Mouse (Mus musculus) CH12F3 (cell line): ENCODE measurements around the gene Sbf1.

Source experiments
- in situ Hi-C: fragments of 300-500 bp; cut with MboI; formaldehyde crosslinking; loops from 2 replicates; pipeline ENCODE4 v1.14.3; 2020; ENCODE audit warnings: low sequenced_read_pairs

Gene Sbf1

DNA sequence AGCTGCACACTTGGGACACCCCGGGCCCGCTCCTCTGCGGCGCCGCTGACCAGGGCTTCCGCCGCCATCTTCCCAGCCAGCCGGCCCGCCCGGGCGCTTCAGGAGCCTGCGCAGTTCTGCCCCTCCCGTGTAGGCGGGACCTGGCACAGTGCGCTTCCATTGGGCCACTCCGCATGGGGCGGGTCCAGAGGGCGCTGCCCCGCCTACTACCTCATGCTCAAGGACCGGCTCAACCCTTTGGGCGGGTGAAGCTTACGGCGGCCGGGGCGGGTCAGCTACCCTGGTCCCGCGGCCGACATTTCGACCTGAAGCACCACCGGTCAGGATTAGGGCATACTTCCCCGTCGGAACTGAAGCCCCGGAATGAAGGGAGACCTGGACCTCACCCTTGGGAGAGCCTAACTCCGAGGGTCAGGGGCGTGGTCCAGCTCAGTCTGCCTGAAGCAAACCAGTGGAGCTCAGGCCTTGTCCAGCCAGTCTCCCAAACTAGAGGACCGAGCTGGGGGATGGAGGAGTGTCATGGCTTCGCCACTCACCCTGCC lies at the start of gene Sbf1:
Gene Sbf1, minus strand, starts transcription at position 122 of the 542 bp plus-strand sequence.
- in situ Hi-C loops, result no loop called here

DNA sequence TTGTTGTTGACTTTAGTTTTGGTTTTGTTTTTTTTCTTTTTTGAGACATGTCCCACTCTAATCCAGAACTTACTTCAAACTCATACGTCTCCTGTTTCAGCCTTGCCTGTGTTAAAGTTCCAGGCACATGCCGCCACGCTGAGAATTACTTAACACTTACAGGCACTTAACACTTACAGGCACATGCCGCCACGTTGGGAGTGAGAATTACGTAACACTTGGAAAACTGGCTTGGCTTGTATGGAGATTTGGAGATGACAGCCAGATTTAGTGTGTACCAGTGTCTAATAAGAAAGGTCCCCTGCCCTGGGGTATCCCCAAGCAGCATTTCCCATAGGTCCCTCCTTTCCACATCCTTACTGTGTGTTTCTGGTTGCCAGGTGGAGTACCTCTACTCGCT lies 47.9 kb upstream of the Sbf1 start:
- in situ Hi-C loops, result no loop called here

DNA sequence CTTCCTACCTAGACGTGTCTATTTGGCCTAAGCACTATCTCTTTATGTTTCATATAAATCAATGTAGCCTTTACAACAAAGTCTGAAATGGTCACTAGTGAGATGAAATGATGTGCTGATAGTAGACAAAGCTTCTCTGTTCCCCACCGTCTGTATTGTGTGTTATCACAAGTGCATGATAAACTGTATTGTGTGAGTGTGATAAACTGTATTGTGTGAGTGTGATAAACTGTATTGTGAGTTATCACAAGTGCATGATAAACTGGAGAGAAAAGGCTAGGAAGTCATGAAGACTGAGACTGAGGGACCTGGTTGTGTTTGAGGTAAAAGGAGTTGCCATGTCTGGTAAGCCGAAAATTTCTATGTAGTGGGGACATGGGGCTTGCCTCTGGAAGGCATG lies 43.7 kb upstream of the Sbf1 start:
- in situ Hi-C loops, result no loop called here

DNA sequence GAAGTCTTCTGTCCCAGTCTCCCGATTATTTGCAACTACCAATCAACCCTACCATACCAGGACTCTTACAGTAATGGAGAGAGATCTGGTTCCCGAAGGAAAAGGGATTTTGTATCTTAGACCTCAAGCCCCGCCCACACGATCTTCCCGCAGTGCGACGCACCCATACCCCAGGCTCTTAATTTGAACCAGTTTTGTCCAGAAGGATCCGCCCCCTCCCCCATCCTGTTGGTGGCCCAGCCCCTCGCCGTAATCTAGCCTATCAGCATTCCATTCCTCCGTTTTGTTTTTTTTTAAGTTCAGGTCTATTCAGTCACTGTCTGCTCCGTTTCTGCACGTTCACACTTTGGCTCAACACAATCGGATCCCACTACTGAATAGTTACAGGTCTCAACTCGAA lies 41.3 kb upstream of the Sbf1 start:
- in situ Hi-C loops, result no loop called here

DNA sequence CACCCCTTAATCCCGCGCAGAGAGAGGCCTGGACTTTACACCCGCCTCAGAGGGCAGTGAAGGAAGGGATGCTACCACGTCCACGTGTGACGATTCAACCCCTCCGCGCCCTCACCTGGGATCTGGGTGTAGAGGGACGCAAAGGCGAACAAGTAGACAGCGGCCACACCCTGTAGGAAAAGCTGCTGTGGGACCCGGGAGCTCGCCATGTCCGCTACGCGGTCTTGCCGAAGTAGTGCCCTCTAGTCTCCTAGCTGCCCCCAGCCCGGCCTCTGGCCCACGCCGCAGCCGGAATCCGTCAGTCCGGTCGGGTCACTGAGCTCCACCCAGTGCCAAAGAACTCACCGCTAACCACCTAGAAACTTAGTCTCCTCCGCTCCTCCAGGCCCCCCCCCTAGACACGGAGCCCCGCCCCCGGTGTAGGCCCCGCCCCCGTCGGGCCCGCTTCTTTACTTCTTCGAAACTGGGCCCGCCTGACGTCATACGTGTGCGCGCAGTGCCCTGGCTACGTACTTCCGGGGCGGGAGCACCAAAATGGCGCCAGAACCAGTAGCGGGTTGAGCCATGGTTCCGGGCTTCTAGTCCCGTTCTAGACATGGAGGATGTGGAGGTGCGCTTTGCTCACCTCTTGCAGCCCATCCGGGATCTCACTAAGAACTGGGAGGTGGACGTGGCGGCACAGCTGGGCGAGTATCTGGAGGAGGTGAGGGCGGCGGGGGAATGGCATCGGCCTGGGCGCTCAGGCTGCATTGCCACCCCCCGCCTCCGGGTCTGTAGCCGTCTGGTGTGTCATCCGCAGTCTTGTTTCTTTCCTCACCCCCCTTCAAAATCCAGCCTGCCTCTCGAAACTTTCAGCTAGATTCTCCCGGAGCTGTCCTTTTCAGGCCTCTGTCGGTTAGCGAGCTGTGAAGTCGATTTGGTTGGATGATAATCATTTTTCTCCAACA lies 40.4 kb upstream of the Sbf1 start, which contains the start of the genes Lmf2 and Ncaph2:
Gene Lmf2, minus strand, starts transcription at position 419 of the 947 bp plus-strand sequence.
Gene Ncaph2, plus strand, starts transcription at position 479 of the 947 bp plus-strand sequence.
- in situ Hi-C loops, result no loop called here

DNA sequence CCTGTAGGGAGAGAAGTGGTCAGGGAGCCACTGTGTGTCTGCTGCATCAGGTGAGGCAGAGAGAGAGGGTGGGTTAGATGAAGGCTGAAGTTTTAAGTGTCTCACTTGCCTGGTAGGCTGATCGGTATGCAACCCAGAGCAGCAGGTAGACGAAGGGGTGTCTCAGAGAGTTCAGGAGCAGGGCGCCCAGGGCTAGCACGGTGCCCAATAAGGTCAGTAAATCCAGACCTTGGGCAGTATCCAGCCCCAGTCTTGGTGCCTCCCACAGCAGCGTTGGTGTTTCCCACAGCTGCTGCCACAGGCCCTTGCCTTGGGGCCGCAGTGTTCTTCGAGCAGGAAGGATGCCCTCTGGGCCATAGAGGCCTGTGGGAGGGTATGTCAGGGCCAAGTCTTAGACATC lies 39.3 kb upstream of the Sbf1 start:
- in situ Hi-C loops, result no loop called here

DNA sequence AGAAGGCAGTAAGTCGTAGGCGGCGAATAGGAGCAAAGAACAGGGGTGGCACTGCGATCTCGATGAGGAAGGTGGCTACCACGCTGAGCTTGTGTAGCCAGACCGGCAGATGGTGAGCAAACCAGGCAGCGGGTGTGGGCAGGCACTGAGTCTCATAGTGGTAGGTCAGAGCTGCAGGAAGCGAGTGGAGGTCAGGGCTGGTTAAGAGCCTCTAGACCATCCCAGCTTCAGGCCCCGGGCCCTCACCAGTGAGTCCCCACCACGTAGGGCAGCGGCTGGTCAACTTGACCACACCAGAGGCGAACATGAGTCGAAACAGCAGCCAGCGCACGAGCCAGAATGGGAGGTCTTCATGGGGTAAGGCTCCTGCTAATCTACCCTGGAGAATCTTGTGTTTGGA lies 38.7 kb upstream of the Sbf1 start:
- in situ Hi-C loops, result no loop called here

DNA sequence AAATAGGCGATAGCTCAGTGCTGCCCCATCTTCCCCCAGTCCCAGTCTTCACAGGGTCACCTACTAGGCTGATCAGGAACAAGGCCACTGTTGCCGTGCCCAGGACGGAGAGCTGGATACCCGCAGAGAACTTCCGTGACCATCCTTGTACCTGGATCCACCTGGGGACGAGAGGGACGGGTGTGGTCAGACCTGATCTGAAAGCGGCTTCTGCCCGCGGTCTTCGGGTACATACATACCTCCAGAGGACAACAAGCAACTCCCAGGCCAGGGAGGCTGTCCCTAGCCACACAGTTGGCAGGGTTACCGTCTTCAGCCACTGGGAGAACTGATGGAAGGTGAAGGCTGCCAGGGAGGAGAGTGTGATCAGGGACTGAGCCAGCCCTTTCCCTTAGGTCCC lies 37.7 kb upstream of the Sbf1 start:
- in situ Hi-C loops, result no loop called here

DNA sequence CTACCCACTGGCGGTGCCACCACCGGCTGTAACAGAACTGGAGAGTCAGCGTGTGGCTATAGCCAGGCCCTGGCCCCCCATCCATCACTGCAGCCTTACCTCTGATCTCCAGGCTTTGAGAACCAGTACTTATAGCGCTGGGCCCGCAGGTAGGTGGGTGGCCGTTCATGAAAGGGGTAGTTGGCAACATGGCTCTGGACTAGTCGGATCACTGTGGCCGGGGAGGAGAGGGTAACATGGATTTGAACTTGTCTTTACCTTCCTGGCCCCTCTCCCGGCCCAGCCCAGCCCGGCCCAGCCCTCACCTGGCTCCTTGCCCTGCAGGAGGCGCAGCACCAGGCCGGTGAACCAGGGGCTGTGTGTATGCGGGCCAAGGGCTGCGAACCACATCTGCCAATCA lies 36.9 kb upstream of the Sbf1 start:
- in situ Hi-C loops, result no loop called here

DNA sequence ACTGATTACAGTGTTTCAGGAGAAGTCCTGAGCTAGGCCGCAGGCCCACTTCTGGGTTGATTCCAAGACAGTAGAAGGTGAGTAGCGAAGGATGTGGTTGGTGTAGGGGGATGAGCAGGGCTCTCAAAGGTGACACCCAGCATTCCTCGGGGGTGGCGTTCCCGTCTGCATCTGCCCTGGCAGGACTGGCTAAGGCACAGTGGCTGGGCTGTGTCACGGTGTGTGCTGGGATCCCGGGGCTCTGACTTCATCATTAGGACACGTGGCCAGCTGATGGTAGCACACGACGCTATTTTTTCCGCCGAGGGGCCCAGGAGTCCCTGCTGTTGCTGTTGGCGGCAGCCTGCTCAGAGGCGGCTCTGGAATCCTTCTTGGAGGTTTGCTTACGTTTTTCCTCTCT lies 36.2 kb upstream of the Sbf1 start:
- in situ Hi-C loops, result no loop called here

DNA sequence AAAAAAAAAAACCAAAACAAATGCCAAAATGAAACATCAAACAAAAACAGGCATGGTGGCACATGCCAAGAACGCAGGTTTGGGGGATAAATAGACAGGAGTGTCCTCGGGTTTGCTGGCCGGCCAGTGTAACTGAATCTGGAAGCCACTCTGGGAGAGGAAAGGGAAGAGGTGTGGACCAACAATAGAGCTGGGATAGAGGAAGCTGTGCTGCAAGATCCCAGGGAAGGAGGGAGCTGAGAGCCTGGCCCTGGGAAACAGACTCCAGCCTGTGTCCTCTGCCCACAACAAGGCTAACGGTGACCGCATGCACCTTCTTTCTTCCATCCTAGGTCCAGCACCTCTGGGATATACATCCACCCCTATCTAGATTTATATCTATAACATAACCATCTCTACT lies 35.3 kb upstream of the Sbf1 start:
- in situ Hi-C loops, result no loop called here

DNA sequence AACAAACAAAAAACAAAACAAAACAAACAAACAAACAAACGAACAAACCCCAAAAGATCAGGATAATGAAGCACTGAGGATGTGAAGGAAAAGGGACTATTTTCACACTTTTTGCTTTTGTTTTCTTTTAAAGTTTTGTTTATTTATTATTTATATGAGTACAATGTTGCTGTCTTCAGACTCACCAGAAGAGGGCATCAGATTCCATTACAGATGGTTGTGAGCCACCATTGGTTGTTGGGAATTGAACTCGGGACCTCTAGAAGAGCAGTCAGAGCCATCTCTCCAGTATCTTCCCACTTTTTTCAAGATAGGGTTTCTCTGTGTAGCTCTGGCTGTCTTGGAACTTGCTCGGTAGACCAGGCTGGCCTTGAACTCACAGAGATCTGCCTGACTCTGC lies 28.2 kb upstream of the Sbf1 start:
- in situ Hi-C loops, result no loop called here

DNA sequence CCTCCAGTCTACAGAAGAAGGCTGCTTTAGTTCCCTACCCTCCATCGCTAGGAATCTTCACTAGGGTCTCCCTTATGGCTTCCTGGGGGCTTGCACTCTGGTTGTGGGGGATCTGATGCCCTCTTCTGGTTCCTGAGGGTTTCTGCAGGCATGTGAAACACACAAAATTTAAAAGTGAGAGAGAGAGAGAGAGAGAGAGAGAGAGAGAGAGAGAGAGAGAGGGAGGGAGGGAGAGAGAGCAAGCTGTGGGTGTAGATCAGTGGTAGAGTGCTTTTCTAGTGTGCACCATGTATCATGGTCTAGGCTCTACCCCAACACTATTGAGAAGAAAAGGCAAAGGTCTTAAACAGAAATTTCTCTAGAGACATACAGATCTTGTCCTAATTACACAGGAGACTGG lies 26.6 kb upstream of the Sbf1 start:
- in situ Hi-C loops, result no loop called here

DNA sequence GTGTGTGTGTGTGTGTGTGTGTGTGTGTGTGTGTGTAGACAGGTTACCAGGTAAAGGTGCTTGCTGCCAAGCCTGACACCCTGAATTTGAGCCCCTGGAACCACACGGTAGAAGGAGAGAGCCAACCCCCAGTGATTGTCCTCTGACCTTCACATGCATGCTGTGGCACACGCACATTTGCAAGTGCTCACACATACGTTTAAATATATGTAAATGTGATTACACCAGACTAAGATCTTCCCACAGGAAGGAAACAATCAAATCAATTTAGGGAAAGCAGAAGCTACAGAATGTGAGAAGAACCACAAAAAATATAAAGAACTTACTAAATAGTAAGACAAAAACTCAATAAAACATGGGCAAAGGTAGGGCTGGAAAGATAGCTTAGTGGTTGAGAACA lies 25.0 kb upstream of the Sbf1 start:
- in situ Hi-C loops, result no loop called here

DNA sequence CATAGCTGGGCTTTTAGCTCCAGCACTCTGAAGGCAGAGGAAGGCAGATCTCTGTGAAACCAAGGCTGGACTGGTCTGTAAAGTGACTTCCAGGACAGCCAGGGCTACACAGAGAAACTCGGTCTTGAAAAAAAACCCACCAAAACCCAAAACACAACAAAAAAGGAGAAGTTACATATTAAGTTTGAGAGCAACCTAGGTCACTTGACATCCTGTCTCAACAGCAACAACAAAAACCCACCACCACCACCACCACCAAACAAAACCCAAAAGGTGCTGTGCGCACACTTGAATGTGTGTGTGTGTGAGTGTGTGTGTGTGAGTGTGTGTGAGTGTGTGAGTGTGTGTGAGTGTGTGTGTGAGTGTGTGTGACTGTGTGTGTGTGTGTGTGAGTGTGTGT lies 24.6 kb upstream of the Sbf1 start:
- in situ Hi-C loops, result no loop called here

DNA sequence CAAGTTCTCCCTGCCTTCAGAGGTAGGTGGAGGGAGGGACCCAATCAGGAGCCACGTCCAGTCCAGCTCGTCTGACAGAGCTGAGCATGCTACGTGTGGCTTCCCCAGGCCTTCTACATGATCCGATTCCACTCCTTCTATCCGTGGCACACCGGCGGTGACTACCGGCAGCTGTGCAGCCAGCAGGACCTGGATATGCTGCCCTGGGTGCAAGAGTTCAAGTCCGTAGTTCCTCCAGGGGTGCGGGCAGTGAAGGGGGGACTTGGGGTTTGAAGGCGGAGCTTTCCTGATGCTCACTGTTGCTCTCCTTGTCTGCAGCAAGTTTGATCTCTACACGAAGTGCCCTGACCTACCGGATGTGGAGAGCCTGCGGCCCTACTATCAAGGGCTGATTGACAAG lies 21.3 kb upstream of the Sbf1 start:
- in situ Hi-C loops, result no loop called here

DNA sequence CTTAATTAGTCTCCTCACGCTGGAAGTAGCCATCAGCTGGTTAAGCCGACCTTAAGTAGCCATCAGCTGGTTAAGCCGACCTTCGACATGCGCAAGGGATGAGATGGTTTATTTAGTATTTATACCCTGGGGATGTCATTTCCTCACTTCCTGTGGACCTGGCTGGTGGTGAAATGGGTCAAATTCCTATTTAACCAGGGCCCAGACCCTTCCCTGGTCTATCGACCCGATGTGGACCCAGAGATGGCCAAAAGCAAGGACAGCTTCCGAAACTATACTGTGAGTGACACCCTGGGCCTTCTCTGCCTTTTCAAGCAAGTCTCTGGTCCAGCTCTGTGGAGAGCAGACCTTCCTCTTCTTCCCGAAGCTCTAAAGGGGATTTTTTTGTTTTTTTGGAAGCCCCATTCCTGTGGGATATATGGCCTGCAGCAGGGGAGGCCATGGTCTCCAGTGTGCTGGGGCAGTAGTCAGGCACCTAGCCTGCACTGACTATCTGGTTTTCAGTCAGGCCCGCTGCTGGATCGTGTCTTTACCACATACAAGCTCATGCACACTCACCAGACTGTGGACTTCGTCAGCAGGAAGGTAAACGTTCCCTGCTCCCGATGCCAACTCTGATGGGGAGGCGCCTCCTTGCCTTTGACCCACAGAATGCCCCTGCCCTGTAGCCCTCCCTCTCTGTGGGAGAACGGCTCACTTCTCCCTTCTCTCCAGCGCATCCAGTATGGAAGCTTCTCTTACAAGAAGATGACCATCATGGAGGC lies 19.8 kb upstream of the Sbf1 start:
- in situ Hi-C loops, result no loop called here

DNA sequence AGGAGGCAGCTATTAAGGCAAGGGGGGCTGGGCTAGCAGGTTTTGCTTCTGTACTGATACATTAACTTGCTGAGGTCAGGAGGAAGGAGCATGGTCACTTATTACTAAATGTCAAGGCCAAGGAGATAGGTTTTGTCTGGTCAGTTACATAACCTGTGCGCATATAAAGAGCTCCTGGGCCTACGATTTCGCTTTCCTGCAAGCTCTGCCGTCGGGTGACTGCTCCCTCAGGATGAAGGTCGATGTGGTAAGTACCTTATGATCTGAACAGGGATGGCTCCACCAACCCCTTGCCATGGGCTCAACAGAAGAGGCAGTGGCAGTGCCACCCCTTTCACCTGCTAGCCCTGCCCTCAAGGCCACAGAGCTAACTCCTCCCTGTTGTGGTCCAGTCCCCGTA lies 19.2 kb upstream of the Sbf1 start, which contains the start of gene Miox:
Gene Miox, plus strand, starts transcription at position 128 of the 400 bp plus-strand sequence.
- in situ Hi-C loops, result no loop called here

DNA sequence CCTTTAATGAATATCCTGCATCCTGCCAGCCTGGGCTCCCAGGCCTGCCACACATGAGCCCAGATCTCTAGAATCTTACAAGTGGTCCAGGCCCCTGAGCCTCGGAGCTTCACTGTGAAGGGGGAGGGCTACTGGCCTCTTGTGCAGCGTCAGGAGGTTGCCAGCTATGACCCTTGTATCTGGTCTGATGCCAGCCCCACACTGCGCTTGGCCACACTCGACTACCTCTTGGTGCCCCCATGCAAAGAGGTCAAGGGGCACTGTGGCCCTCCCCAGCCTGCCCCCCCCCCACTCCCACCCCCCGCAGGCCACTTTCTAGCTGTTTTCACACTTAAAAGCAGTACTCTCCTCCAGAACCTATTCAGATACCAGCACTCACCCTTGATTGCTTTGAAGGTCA lies 11.3 kb upstream of the Sbf1 start:
- in situ Hi-C loops, result no loop called here

DNA sequence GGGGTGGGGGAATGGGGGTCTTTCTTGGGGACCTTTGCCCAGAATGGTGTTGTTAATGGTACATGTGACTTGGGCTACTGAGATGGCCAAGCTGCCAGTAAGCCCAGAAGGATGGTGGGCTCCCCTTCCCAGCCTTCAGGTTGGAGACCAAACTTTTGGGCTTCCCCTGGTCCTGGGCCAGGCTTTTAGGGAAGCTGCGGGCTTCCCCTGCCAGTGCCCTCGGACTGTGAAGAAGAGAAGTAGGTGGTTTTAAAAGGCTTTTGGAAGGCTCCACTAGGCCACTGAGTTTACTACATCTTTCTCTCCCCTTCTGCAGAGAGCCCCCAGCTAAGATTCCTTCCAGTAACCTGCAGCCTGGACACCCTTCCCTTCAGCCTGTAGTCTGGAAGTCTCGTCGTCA lies 8.5 kb upstream of the Sbf1 start:
- in situ Hi-C loops, result no loop called here

DNA sequence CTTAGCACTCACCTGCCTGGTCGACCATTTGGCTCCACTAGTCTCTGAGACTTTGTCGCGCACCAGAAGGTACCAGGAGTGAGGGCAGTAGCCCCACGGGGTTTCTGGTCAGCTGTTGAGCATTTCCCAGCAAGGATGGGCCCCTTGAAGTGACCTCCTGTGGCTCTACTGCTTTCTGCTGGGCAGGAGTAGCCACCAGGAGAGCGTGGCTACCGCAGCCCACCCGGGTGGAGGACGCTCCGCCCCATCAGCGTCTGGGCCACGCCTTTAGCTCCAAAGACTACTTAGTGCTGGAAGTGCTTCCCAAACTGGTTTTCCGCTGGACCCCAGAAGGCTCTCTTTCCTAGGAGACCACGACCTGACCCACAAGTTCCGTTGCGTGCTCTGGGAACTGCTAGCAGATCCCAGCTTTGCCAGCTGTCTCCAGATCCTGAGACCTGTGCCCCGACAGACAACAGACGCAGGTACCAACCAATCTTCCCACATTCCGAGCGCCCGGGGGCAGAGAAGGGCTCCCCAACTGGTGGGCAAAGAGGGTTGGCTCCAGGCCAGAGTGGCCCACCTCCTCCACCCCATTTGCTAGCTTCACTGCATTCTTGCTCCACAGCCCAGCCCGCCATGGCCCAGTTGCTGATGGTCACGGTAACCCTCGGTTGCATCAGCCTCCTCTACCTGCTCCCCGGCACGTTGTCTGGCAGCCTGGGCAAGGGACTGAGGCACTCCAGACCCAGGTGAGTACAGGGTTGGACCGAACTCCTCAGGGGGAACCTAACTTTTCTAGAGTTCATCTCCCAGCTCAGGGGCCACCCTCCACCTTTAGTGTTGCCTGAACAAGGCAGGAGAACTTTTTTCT lies 7.8 kb upstream of the Sbf1 start, which contains the start of gene Adm2:
Gene Adm2, plus strand, starts transcription at position 51 of the 853 bp plus-strand sequence.
- in situ Hi-C loops, result no loop called here
